Mouse (Mus musculus) midbrain, embryonic 13.5 days (tissue): ENCODE measurements around the gene Sec11a. TPM values are rescaled to one million over a fixed set of nuclear protein-coding genes. Genes with fewer than 3 reads are reported as not detected.

Source experiments
- ATAC-seq: fragments of 200-750 bp; cut with Nextera tagmentation; 2 replicates; pipeline ENCODE4 v1.8.0; 2017; ENCODE audit warnings: mild to moderate bottlenecking, moderate TSS enrichment, moderate library complexity
- H3K27ac ChIP-seq: fragments of 300-500 bp; sonication (generic); 2 replicates; pipeline ENCODE4 v1.5.1; 2015; ENCODE audit warnings: inconsistent platforms, mild to moderate bottlenecking, moderate library complexity
- H3K27me3 ChIP-seq: fragments of 300-500 bp; sonication (generic); 2 replicates; pipeline ENCODE4 v1.6.1; 2015; ENCODE audit warnings: mild to moderate bottlenecking, inconsistent platforms
- H3K36me3 ChIP-seq: fragments of 300-500 bp; sonication (generic); 2 replicates; pipeline ENCODE4 v1.6.1; 2015; ENCODE audit warnings: mild to moderate bottlenecking, inconsistent platforms
- H3K4me1 ChIP-seq: fragments of 300-500 bp; sonication (generic); replicated peaks from 2 replicates; pipeline ENCODE4 v1.6.1; 2015; ENCODE audit warnings: inconsistent platforms
- H3K4me2 ChIP-seq: fragments of 300-500 bp; sonication (generic); replicated peaks from 2 replicates; pipeline ENCODE4 v1.6.1; 2015; ENCODE audit warnings: moderate library complexity, mild to moderate bottlenecking, inconsistent platforms
- H3K4me3 ChIP-seq: fragments of 300-500 bp; sonication (generic); replicated peaks from 2 replicates; pipeline ENCODE4 v1.5.1; 2015; ENCODE audit warnings: mild to moderate bottlenecking, inconsistent platforms
- H3K9ac ChIP-seq: fragments of 300-500 bp; sonication (generic); replicated peaks from 2 replicates; pipeline ENCODE4 v1.6.1; 2015; ENCODE audit warnings: mild to moderate bottlenecking, inconsistent platforms
- H3K9me3 ChIP-seq: fragments of 300-500 bp; sonication (generic); 2 replicates; pipeline ENCODE4 v1.6.1; 2016; ENCODE audit warnings: mild to moderate bottlenecking, inconsistent platforms
- WGBS: fragments of 180-500 bp; shearing (Covaris S2); methylation state at CpG from one replicate; pipeline ENCODE4 v1.1.7; 2015; 5-methylcytosine and 5-hydroxymethylcytosine counted together
- polyA plus RNA-seq: library from polyadenylated mRNA; unstranded; fragments of >200 nt; fragmentation: Nextera tagmentation; extraction: Ambion mirVana; gene quantifications from 2 replicates; pipeline ENCODE4 v1.2.1, GENCODE M21; 2015

Sec11a gene
- polyA plus RNA-seq, 1 experiment from 2014 or later = 181 TPM

DNA sequence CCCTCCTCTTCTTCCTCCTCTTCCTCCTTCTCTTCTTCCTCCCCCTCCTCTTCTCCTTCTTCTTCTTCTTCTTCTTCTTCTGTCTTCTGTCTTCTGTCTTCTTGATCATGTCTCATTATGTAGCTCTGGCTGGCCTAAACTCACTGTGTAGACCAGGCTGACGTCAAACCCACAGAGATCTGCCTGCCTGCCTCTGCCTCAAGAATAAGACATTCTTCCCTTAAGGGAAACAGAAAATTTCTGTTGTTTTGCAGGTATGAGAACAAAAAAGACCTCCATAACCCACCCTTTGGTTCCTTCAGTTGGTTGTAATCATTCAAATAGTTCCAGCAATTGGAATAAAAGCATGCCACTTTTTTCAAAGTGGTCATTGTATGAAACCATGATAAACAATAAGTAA is 83.4 kb downstream of the Sec11a start:
- Histone ChIP-seq H3K4me1 (peaks cover 60% of the 10 kb centered on the region), H3K4me2 (peak overlapping the region; percentile 85), H3K36me3 (peaks cover 58% of the 10 kb centered on the region), H3K9ac (no peak overlapping the region), H3K27ac (no peak overlapping the region), H3K4me3 (peak overlapping the region; percentile 17; the same call in 1 of the 2 replicates), H3K27me3 (no peaks in the 10 kb centered on the region), H3K9me3 (no peaks in the 10 kb centered on the region)
- ATAC-seq = no peak
- 75% methylated on average over 1 of the region's 1 CpGs for WGBS

- Histone ChIP-seq H3K9ac (peak overlapping the region; percentile 45), H3K4me3 (peak overlapping the region; percentile 17), H3K4me2 (peak overlapping the region; percentile 85), H3K4me1 (peaks cover 60% of the 10 kb centered on the region), H3K9me3 (no peaks in the 10 kb centered on the region), H3K27ac (no peak overlapping the region), H3K27me3 (no peaks in the 10 kb centered on the region), H3K36me3 (peaks cover 52% of the 10 kb centered on the region)
- no peak for ATAC-seq
- WGBS = 88% methylated on average over 5 of the region's 5 CpGs
Observed at GRCm38 (mm10) chr7:80863520-80863919, 84.1 kb downstream of the Sec11a start.

DNA sequence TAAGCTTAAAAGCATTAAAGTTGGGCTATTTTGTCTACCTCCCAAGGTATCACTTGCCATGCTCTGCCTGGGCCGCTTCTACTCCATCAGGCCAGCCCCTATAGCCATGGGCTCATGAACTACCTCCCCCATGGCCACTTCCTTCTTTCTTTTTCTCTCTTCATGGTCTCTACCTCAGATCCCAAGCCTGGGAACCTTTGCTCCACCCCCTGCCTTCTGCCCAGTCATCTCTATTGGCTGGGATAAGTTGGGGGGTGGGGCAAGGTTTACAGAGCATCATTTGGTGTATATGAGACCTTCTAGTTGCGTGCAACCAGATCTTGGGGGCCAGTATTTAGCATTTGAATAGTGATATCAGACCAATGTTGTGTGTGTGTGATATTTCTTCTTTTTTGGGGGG is 85.1 kb downstream of the Sec11a start:
- H3K27ac ChIP-seq = no peak overlapping the region
- peak overlapping the region; percentile 85 for H3K4me2 ChIP-seq
- no peak for ATAC-seq
- 91% methylated on average over 2 of the region's 2 CpGs for WGBS
- H3K27me3 ChIP-seq = no peaks in the 10 kb centered on the region
- H3K9me3 ChIP-seq = no peaks in the 10 kb centered on the region
- H3K4me3 ChIP-seq = peak overlapping the region; percentile 83
- no peak overlapping the region for H3K9ac ChIP-seq
- H3K36me3 ChIP-seq = peaks cover 41% of the 10 kb centered on the region
- H3K4me1 ChIP-seq = peaks cover 60% of the 10 kb centered on the region

DNA sequence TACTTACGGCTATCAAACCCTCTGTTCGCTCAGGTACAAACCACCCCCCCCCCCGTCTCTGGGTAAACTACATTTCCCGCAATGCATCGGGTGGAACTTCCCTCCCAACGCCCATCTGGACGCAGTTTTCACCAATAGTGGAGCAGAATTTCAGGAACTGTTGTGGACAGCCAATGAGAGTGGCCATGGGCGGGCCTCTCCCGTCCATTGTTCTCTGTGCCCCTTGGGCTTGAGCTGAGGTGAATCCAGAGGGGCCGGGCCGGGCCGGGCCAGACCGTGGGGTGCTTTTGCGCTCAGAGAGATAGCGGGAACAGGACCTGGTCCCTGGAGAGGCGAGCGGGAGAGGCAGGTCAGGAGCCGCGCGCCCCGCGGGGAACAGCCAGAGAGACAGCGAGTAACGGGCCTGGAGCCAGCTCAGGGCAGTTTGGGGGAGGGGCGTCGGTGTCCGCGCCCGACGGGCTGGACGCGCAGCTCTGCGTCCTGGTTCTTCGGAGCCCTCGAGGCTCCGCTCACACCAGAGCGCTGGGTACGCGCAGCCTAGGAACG is 86.8 kb downstream of the Sec11a start, which contains the start of gene Zscan2:
Gene Zscan2 (plus strand): TSS at position 192 of the 546 bp plus-strand sequence.
- H3K4me1 ChIP-seq = peaks cover 47% of the 10 kb centered on the region
- H3K27me3 ChIP-seq = no peaks in the 10 kb centered on the region
- H3K9me3 ChIP-seq = no peaks in the 10 kb centered on the region
- peak; percentile 99 for ATAC-seq
- H3K27ac ChIP-seq = peak within 1 kb of the TSS; percentile 94
- under 1% methylated on average over 40 of the region's 40 CpGs for WGBS
- H3K4me2 ChIP-seq = peak within 1 kb of the TSS; percentile 85
- H3K36me3 ChIP-seq = peaks cover 24% of the 10 kb centered on the region
- peak within 1 kb of the TSS; percentile 88 for H3K9ac ChIP-seq
- peak within 1 kb of the TSS; percentile 83 for H3K4me3 ChIP-seq

- under 1% methylated on average over 13 of the region's 13 CpGs for WGBS
- peak; percentile 64 for ATAC-seq
Observed at GRCm38 (mm10) chr7:80860227-80860626, 87.4 kb downstream of the Sec11a start.

DNA sequence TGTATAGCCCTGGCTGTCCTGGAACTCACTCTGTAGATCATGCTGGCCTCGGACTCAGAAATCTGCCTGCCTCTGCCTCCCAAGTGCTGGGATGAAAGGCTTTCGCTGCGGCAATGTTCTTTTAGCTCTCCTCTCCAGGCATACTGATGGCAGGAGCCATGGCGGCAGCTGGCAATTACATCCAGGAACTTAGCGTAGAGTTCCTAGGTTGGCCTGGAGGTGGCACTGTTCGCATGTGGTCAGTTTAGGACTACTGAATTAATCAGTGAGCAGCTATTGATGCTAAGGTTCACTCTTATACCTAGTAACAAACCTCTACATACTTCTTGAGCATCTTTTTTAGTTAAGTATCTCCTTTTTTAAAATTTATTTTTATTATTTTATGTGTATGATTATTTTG is 90.4 kb downstream of the Sec11a start:
- Histone ChIP-seq H3K9me3 (no peaks in the 10 kb centered on the region), H3K27me3 (no peaks in the 10 kb centered on the region), H3K4me1 (peaks cover 11% of the 10 kb centered on the region), H3K4me3 (no peak overlapping the region), H3K9ac (no peak overlapping the region), H3K27ac (no peak overlapping the region), H3K36me3 (no peaks in the 10 kb centered on the region), H3K4me2 (no peak overlapping the region)
- 25% methylated on average over 6 of the region's 6 CpGs for WGBS
- no peak for ATAC-seq

More at GRCm38 (mm10) chr7:80860227-80860626, 87.4 kb downstream of the Sec11a start:
- Histone ChIP-seq H3K4me1 (peaks cover 41% of the 10 kb centered on the region), H3K27me3 (no peaks in the 10 kb centered on the region), H3K36me3 (peaks cover 19% of the 10 kb centered on the region), H3K9me3 (no peaks in the 10 kb centered on the region), H3K27ac (peak overlapping the region; percentile 12; the same call in 1 of the 2 replicates), H3K9ac (peak overlapping the region; percentile 72), H3K4me2 (peak overlapping the region; percentile 85), H3K4me3 (peak overlapping the region; percentile 83)

- H3K9ac ChIP-seq = no peak overlapping the region
- no peak overlapping the region for H3K4me3 ChIP-seq
- H3K4me2 ChIP-seq = no peak overlapping the region
- H3K4me1 ChIP-seq = peaks cover 3% of the 10 kb centered on the region
- no peaks in the 10 kb centered on the region for H3K36me3 ChIP-seq
- H3K27me3 ChIP-seq = 0 out of 2 replicates have a peak, but pooled peaks cover 2% of the 10 kb centered on the region
- no peak for ATAC-seq
- no peaks in the 10 kb centered on the region for H3K9me3 ChIP-seq
- no peak overlapping the region for H3K27ac ChIP-seq
Observed at GRCm38 (mm10) chr7:80855316-80855715, 92.3 kb downstream of the Sec11a start.

Other genes with a start within 250 kb of the Sec11a start
- 19.9 and 21.7 TPM in 2 replicates for gene Iqgap1, start 121.8 kb downstream of the Sec11a start, polyA plus RNA-seq
- gene Zscan2, start 86.9 kb downstream of the Sec11a start, polyA plus RNA-seq = 6.1 and 6.6 TPM in 2 replicates
- 41.2 and 44.3 TPM in 2 replicates for gene Wdr73, start 46.5 kb downstream of the Sec11a start, polyA plus RNA-seq
- 6.3 and 6.6 TPM in 2 replicates for gene Nmb, start 42.7 kb downstream of the Sec11a start, polyA plus RNA-seq
- gene Zfp592, start 45.9 kb upstream of the Sec11a start, polyA plus RNA-seq = 7.4 and 8.8 TPM in 2 replicates
- 0.04 and 0.08 TPM in 2 replicates for gene Alpk3, start 109.8 kb upstream of the Sec11a start, polyA plus RNA-seq
- not detected in 2 replicates for gene Slc28a1, start 167.0 kb upstream of the Sec11a start, polyA plus RNA-seq